Mouse (Mus musculus): Measurements from ENCODE around the gene Prss45. TPM values are rescaled to one million over a fixed set of nuclear protein-coding genes. Genes with fewer than 3 reads are reported as not detected.

The Prss45 gene
- polyA plus RNA-seq, 2 experiments: not detected

DNA sequence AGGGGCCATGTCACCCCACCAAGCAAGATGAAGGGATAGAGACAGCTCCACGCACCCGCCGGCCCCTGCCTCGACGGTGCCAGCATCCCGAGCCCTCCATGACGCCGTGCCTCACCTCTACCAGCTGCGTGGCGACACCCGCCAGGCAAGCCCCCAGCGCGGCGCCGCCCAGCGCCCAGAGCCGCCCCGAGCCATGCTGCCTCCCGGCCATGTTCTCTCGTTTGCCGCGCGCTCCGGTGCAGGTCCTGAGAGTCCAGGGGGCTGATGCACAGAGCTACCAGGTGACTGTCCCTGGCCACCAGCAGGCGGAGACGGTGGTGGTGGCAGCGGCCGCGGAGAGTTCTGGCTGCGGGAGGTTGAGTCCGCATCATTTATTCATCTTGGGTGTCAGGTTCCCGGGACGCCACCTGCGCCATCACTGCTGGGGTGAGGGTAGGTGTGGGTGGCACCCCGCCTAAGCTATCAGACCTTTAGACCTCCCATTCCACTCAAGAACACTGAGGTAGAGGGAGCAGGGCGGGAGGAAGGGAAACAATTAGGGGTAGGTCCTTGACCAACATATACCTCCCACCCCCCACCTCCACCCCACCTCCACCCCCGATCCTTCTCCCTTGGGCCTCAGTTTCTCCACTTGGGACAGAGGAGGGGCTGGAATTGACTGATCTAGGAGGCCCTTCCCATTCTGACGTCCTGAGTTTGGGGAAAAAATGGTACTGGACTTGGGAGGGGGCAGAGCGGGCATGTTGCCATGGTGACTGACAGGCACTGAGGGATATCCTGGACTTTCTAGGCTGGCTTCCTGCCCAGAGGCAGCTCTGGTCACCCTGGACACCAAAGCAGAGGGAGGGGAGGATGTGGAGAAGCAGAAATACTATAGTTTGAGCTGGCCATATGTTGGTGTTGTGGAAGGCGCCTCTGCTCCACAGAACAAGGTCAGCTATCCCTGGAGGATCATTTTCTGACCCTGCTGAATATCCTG lies 39.6 kb downstream of the Prss45 start:
- no peak overlapping the region for H3K27ac ChIP-seq (replicated peaks; ENCODE audit: low read depth, low read length)
- H3K9ac ChIP-seq (ENCODE audit: low read depth, low read length, severe bottlenecking): 0 out of 2 replicates have a peak overlapping the region, but pooled peaks have one; percentile 18
- peak overlapping the region; percentile 41 for H3K4me2 ChIP-seq (replicated peaks; ENCODE audit: low read depth, low read length, severe bottlenecking)
- peaks cover 20% of the 10 kb centered on the region for H3K27me3 ChIP-seq (ENCODE audit: control insufficient read depth, insufficient read depth, low read length)
- peaks cover 15% of the 10 kb centered on the region for H3K4me1 ChIP-seq (ENCODE audit: control insufficient read depth, insufficient read depth, low read length)
- peak overlapping the region; percentile 22 for H3K4me3 ChIP-seq (replicated peaks; ENCODE audit: low read length)
- H3K9me3 ChIP-seq (ENCODE audit: control insufficient read depth, low read length): no peaks in the 10 kb centered on the region
- 12% methylated on average over 40 of the region's 40 CpGs for WGBS
- H3K36me3 ChIP-seq (ENCODE audit: control insufficient read depth, insufficient read depth, low read length): no peaks in the 10 kb centered on the region
- ATAC-seq (ENCODE audit: low FRiP score, low read depth) (peak; percentile 1; the same call in 1 of the 2 replicates), DNase-seq (ENCODE audit: low spot score) (peak; percentile 35)
- no peak for TF ChIP-seq POLR2A (IDR thresholded peaks at IDR 0.05; ENCODE audit: borderline replicate concordance, extremely low read depth, insufficient read depth, insufficient read length)

- ATAC-seq (ENCODE audit: low FRiP score, low read depth) (peak; percentile 56; the same call in 1 of the 2 replicates), DNase-seq (ENCODE audit: low spot score) (no peak)
- no peaks in the 10 kb centered on the region for H3K36me3 ChIP-seq (ENCODE audit: control insufficient read depth, insufficient read depth, low read length)
- WGBS: 10% methylated on average over 3 of the region's 3 CpGs
- H3K27me3 ChIP-seq (ENCODE audit: control insufficient read depth, insufficient read depth, low read length): peaks cover 22% of the 10 kb centered on the region
- no peak for TF ChIP-seq POLR2A (IDR thresholded peaks at IDR 0.05; ENCODE audit: borderline replicate concordance, extremely low read depth, insufficient read depth, insufficient read length)
- H3K9me3 ChIP-seq (ENCODE audit: control insufficient read depth, low read length): no peaks in the 10 kb centered on the region
- H3K4me2 ChIP-seq (replicated peaks; ENCODE audit: low read depth, low read length, severe bottlenecking): no peak overlapping the region
- no peak overlapping the region for H3K4me3 ChIP-seq (replicated peaks; ENCODE audit: low read length)
- H3K4me1 ChIP-seq (ENCODE audit: control insufficient read depth, insufficient read depth, low read length): peaks cover 20% of the 10 kb centered on the region
- no peak overlapping the region for H3K9ac ChIP-seq (ENCODE audit: low read depth, low read length, severe bottlenecking)
- H3K27ac ChIP-seq (replicated peaks; ENCODE audit: low read depth, low read length): no peak overlapping the region
These were observed 40.3 kb downstream of the Prss45 start for GRCm38 (mm10) chr9:110874660-110875191.

DNA sequence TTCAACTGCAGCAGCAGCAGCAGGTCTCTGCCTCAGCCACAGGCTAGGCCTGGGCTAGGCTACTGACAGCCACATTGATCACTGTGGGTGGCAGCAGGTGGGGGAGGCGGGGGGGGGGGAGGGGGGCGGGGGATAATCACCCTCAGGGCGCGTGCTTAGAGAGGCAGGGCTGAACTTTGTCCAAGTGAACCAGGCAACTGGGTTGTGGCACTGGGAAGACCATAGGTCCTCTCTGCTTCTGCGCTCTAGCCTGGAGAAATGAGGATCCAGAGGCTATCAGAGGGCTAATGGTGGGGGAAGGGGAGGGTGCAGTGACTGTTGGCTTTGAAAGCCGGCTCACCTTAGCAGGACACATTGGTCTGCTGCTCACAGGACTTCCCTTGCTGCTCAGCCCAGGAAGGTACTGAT lies 40.9 kb downstream of the Prss45 start:
- DNase-seq (ENCODE audit: low spot score): no peak
- no peak for TF ChIP-seq POLR2A (IDR thresholded peaks at IDR 0.05; ENCODE audit: borderline replicate concordance, extremely low read depth, insufficient read depth, insufficient read length)
- WGBS: 23% methylated on average over 4 of the region's 6 CpGs
- H3K27me3 ChIP-seq (ENCODE audit: control insufficient read depth, insufficient read depth, low read length): peaks cover 22% of the 10 kb centered on the region
- no peaks in the 10 kb centered on the region for H3K9me3 ChIP-seq (ENCODE audit: control insufficient read depth, low read length)
- H3K4me2 ChIP-seq (replicated peaks; ENCODE audit: low read depth, low read length, severe bottlenecking): no peak overlapping the region
- no peak overlapping the region for H3K9ac ChIP-seq (ENCODE audit: low read depth, low read length, severe bottlenecking)
- no peaks in the 10 kb centered on the region for H3K36me3 ChIP-seq (ENCODE audit: control insufficient read depth, insufficient read depth, low read length)
- no peak overlapping the region for H3K27ac ChIP-seq (replicated peaks; ENCODE audit: low read depth, low read length)
- no peak for ATAC-seq (ENCODE audit: low FRiP score, low read depth)
- no peak overlapping the region for H3K4me3 ChIP-seq (replicated peaks; ENCODE audit: low read length)
- H3K4me1 ChIP-seq (ENCODE audit: control insufficient read depth, insufficient read depth, low read length): peaks cover 20% of the 10 kb centered on the region

GRCm38 (mm10) chr9:110877353-110877752 lies 43.0 kb downstream of the Prss45 start:
- DNase-seq (ENCODE audit: low spot score) (no peak), ATAC-seq (ENCODE audit: low FRiP score, low read depth) (no peak)
- H3K9me3 ChIP-seq (ENCODE audit: control insufficient read depth, low read length): no peaks in the 10 kb centered on the region
- H3K27ac ChIP-seq (replicated peaks; ENCODE audit: low read depth, low read length): no peak overlapping the region
- 86% methylated on average over 1 of the region's 1 CpGs for WGBS
- no peak overlapping the region for H3K4me3 ChIP-seq (replicated peaks; ENCODE audit: low read length)
- no peak for TF ChIP-seq POLR2A (IDR thresholded peaks at IDR 0.05; ENCODE audit: borderline replicate concordance, extremely low read depth, insufficient read depth, insufficient read length)
- H3K36me3 ChIP-seq (ENCODE audit: control insufficient read depth, insufficient read depth, low read length): no peaks in the 10 kb centered on the region
- peaks cover 29% of the 10 kb centered on the region for H3K27me3 ChIP-seq (ENCODE audit: control insufficient read depth, insufficient read depth, low read length)
- H3K4me2 ChIP-seq (replicated peaks; ENCODE audit: low read depth, low read length, severe bottlenecking): no peak overlapping the region
- peaks cover 26% of the 10 kb centered on the region for H3K4me1 ChIP-seq (ENCODE audit: control insufficient read depth, insufficient read depth, low read length)
- H3K9ac ChIP-seq (ENCODE audit: low read depth, low read length, severe bottlenecking): no peak overlapping the region

- Histone ChIP-seq H3K27me3 (ENCODE audit: control insufficient read depth, insufficient read depth, low read length) (peaks cover 27% of the 10 kb centered on the region), H3K9me3 (ENCODE audit: control insufficient read depth, low read length) (no peaks in the 10 kb centered on the region), H3K9ac (ENCODE audit: low read depth, low read length, severe bottlenecking) (no peak overlapping the region)
These were observed 43.5 kb downstream of the Prss45 start for GRCm38 (mm10) chr9:110877888-110878287.

More at GRCm38 (mm10) chr9:110877888-110878287, 43.5 kb downstream of the Prss45 start:
- H3K4me1 ChIP-seq (ENCODE audit: control insufficient read depth, insufficient read depth, low read length): peaks cover 26% of the 10 kb centered on the region
- no peak overlapping the region for H3K27ac ChIP-seq (replicated peaks; ENCODE audit: low read depth, low read length)
- 83% methylated on average over 5 of the region's 5 CpGs for WGBS
- H3K36me3 ChIP-seq (ENCODE audit: control insufficient read depth, insufficient read depth, low read length): no peaks in the 10 kb centered on the region
- ATAC-seq (ENCODE audit: low FRiP score, low read depth) (no peak), DNase-seq (ENCODE audit: low spot score) (no peak)
- no peak for TF ChIP-seq POLR2A (IDR thresholded peaks at IDR 0.05; ENCODE audit: borderline replicate concordance, extremely low read depth, insufficient read depth, insufficient read length)
- H3K4me2 ChIP-seq (replicated peaks; ENCODE audit: low read depth, low read length, severe bottlenecking): no peak overlapping the region
- H3K4me3 ChIP-seq (replicated peaks; ENCODE audit: low read length): no peak overlapping the region
